Mouse (Mus musculus) liver, adult 2 months (tissue): ENCODE results near the gene Slc36a4. TPM values are rescaled to one million over a fixed set of nuclear protein-coding genes. Genes with fewer than 3 reads are reported as not detected.

Experiments used
- DNase-seq: peaks from one replicate; pipeline ENCODE4 v3.0.0-alpha.2; 2011; ENCODE audit warnings: low read depth, low spot score; ENCODE audit errors: extremely low read depth
- H3K27ac ChIP-seq: fragments of 200-500 bp; replicated peaks from 2 replicates; pipeline ENCODE4 v1.5.1; 2012; ENCODE audit warnings: low read depth, mild to moderate bottlenecking, control low read depth, inconsistent platforms, low read length; ENCODE audit not compliant: insufficient read depth
- H3K27me3 ChIP-seq: fragments of 200-500 bp; 2 replicates; pipeline ENCODE4 v1.6.1; 2012; ENCODE audit warnings: mild to moderate bottlenecking, moderate library complexity, low read length, inconsistent platforms; ENCODE audit not compliant: control insufficient read depth, insufficient read depth
- H3K36me3 ChIP-seq: fragments of 200-500 bp; 2 replicates; pipeline ENCODE4 v1.6.1; 2012; ENCODE audit warnings: low read length, inconsistent platforms; ENCODE audit not compliant: control insufficient read depth, insufficient read depth
- H3K4me1 ChIP-seq: fragments of 200-500 bp; 2 replicates; pipeline ENCODE4 v1.6.1; 2011; ENCODE audit warnings: low read length; ENCODE audit not compliant: control insufficient read depth, insufficient read depth
- H3K4me3 ChIP-seq: fragments of 200-500 bp; 2 replicates; pipeline ENCODE4 v1.5.1; 2011; ENCODE audit warnings: low read depth, mild to moderate bottlenecking, control low read depth, low read length, moderate library complexity; ENCODE audit not compliant: insufficient read depth
- H3K79me2 ChIP-seq: fragments of 200-500 bp; 2 replicates; pipeline ENCODE4 v1.6.1; 2012; ENCODE audit warnings: inconsistent platforms, mild to moderate bottlenecking, low read length, moderate library complexity; ENCODE audit not compliant: control insufficient read depth, insufficient read depth
- H3K9ac ChIP-seq: fragments of 200-500 bp; 2 replicates; pipeline ENCODE4 v1.6.1; 2012; ENCODE audit warnings: low read depth, mild to moderate bottlenecking, control low read depth, inconsistent platforms, low read length
- CTCF ChIP-seq: fragments of 200-500 bp; IDR thresholded peaks from 2 replicates; pipeline ENCODE4 v1.5.1; 2011; ENCODE audit warnings: low read depth, low read length, control low read depth
- POLR2A ChIP-seq: fragments of 200-500 bp; IDR thresholded peaks from 2 replicates; pipeline ENCODE4 v1.6.1; 2011; ENCODE audit warnings: low read length, control low read depth; ENCODE audit not compliant: insufficient read depth; ENCODE audit errors: extremely low read depth
- WGBS: fragments of 180-500 bp; shearing (Covaris S2); methylation state at CpG from one replicate; pipeline ENCODE4 v1.1.7; 2018; 5-methylcytosine and 5-hydroxymethylcytosine counted together
- polyA plus RNA-seq: library from polyadenylated mRNA; depleted of rRNA; stranded (reverse); fragments of >200 nt; gene quantifications from 2 replicates; pipeline ENCODE4 v1.2.3, GENCODE M21; 2012
- total RNA-seq: library from RNA; depleted of rRNA; stranded (reverse); fragments of >200 nt; gene quantifications from 2 replicates; pipeline ENCODE4 v1.2.3, GENCODE M21; 2014

The Slc36a4 gene
- total and polyA plus RNA-seq, 2 experiments: 2.6 to 3.8 TPM

- Histone ChIP-seq H3K9ac (no peak overlapping the region), H3K27ac (no peak overlapping the region), H3K4me1 (no peaks in the 10 kb centered on the region), H3K27me3 (no peaks in the 10 kb centered on the region), H3K79me2 (no peaks in the 10 kb centered on the region), H3K36me3 (peaks cover 8% of the 10 kb centered on the region; the same call in 1 of the 2 replicates), H3K4me3 (no peak overlapping the region)
- DNase-seq: no peak
- 97% methylated on average over 8 of the region's 8 CpGs for WGBS
- no peak for TF ChIP-seq CTCF
- no peak for TF ChIP-seq POLR2A
Measured at GRCm38 (mm10) chr9:15727168-15727567, 17.6 kb downstream of the Slc36a4 start.

GRCm38 (mm10) chr9:15731758-15732748 lies 22.5 kb downstream of the Slc36a4 start:
- Histone ChIP-seq H3K36me3 (peaks cover 13% of the 10 kb centered on the region), H3K4me1 (no peaks in the 10 kb centered on the region), H3K27me3 (no peaks in the 10 kb centered on the region), H3K27ac (peak overlapping the region; percentile 10; the same call in 1 of the 2 replicates), H3K4me3 (no peak overlapping the region), H3K9ac (no peak overlapping the region), H3K79me2 (no peaks in the 10 kb centered on the region)
- TF ChIP-seq CTCF (no peak), POLR2A (no peak)
- DNase-seq: peak; percentile 14
- 86% methylated on average over 13 of the region's 13 CpGs for WGBS

GRCm38 (mm10) chr9:15734056-15734866 lies 24.7 kb downstream of the Slc36a4 start:
- Histone ChIP-seq H3K9ac (no peak overlapping the region), H3K36me3 (peaks cover 28% of the 10 kb centered on the region), H3K27ac (no peak overlapping the region), H3K4me1 (no peaks in the 10 kb centered on the region), H3K79me2 (no peaks in the 10 kb centered on the region), H3K4me3 (no peak overlapping the region), H3K27me3 (no peaks in the 10 kb centered on the region)
- 95% methylated on average over 11 of the region's 11 CpGs for WGBS
- TF ChIP-seq CTCF (no peak), POLR2A (no peak)
- no peak for DNase-seq

- TF ChIP-seq POLR2A (no peak), CTCF (no peak)
- Histone ChIP-seq H3K4me1 (no peaks in the 10 kb centered on the region), H3K9ac (no peak overlapping the region), H3K27ac (no peak overlapping the region), H3K27me3 (no peaks in the 10 kb centered on the region), H3K79me2 (no peaks in the 10 kb centered on the region), H3K36me3 (peaks cover 29% of the 10 kb centered on the region), H3K4me3 (no peak overlapping the region)
- DNase-seq: no peak
- WGBS: 98% methylated on average over 6 of the region's 6 CpGs
Measured at GRCm38 (mm10) chr9:15734867-15735131, 25.3 kb downstream of the Slc36a4 start.

- no peak overlapping the region for H3K9ac ChIP-seq
- DNase-seq: peak; percentile 31
- H3K79me2 ChIP-seq: no peaks in the 10 kb centered on the region
- H3K36me3 ChIP-seq: peaks cover 27% of the 10 kb centered on the region
- H3K4me3 ChIP-seq: no peak overlapping the region
- H3K4me1 ChIP-seq: no peaks in the 10 kb centered on the region
- H3K27me3 ChIP-seq: no peaks in the 10 kb centered on the region
- TF ChIP-seq CTCF (no peak), POLR2A (no peak)
- H3K27ac ChIP-seq: no peak overlapping the region
- 69% methylated on average over 2 of the region's 2 CpGs for WGBS
Measured at GRCm38 (mm10) chr9:15737522-15737921, 28.0 kb downstream of the Slc36a4 start.
